Mouse (Mus musculus) heart, postnatal 36 days (tissue): ENCODE results near the gene Mylk4. TPM values are rescaled to one million over a fixed set of nuclear protein-coding genes. Genes with fewer than 3 reads are reported as not detected.

Source experiments
- DNase-seq, 2 experiments: peaks; one replicate each; pipeline ENCODE4 v3.0.0; 2021 to 2022
- intact Hi-C: fragments of 180-260 bp; cut with DNase I; formaldehyde crosslinking; loops from one replicate; pipeline ENCODE4 v1.15.1; 2025
- total RNA-seq, 2 experiments: library from RNA; stranded (reverse); gene quantifications; 2 replicates each; pipeline ENCODE4 v1.2.3; 2021

Mylk4 gene
- total RNA-seq, 2 experiments from 2014 or later: 289 to 330 TPM

- DNase-seq: no peak
- intact Hi-C loops: loop anchor here (5.0 kb wide), 1 partner anchor 1007 kb away; no protein-coding TSS in a partner anchor
Measured at GRCm38 (mm10) chr13:32799131-32799530, 15.4 kb upstream of the Mylk4 start.

GRCm38 (mm10) chr13:32797085-32797484 is 13.3 kb upstream of the Mylk4 start:
- intact Hi-C loops: loop anchor here (5.0 kb wide), 1 partner anchor 1005 kb away; no protein-coding TSS in a partner anchor
- DNase-seq: no peak

- intact Hi-C loops: loop anchor here (2.0 to 5.0 kb wide), 2 partner anchors 28 to 1003 kb away; no protein-coding TSS in a partner anchor
- DNase-seq: no peak
Measured at GRCm38 (mm10) chr13:32795166-32795565, 11.4 kb upstream of the Mylk4 start.

GRCm38 (mm10) chr13:32794619-32795018 is 10.9 kb upstream of the Mylk4 start:
- intact Hi-C loops: loop anchor here (2.0 to 5.0 kb wide), 2 partner anchors 28 to 1002 kb away; no protein-coding TSS in a partner anchor
- DNase-seq: peak; percentile 47 to 57

GRCm38 (mm10) chr13:32789781-32790180 is 6.0 kb upstream of the Mylk4 start:
- intact Hi-C loops: no loop called here
- no peak for DNase-seq

- DNase-seq: no peak
- intact Hi-C loops: no loop called here
Measured at GRCm38 (mm10) chr13:32787584-32787983, 3.8 kb upstream of the Mylk4 start.

GRCm38 (mm10) chr13:32783055-32783454 is 699 bp downstream of the Mylk4 start:
- DNase-seq: no peak
- intact Hi-C loops: no loop called here

- no peak for DNase-seq
- intact Hi-C loops: no loop called here
Measured at GRCm38 (mm10) chr13:32778861-32779260, 4.9 kb downstream of the Mylk4 start.

- intact Hi-C loops: no loop called here
Measured at GRCm38 (mm10) chr13:32776350-32776749, 7.4 kb downstream of the Mylk4 start.

GRCm38 (mm10) chr13:32775889-32776288 is 7.9 kb downstream of the Mylk4 start:
- no peak for DNase-seq
- intact Hi-C loops: no loop called here

More at GRCm38 (mm10) chr13:32776350-32776749, 7.4 kb downstream of the Mylk4 start:
- DNase-seq: no peak

GRCm38 (mm10) chr13:32769960-32770359 is 13.8 kb downstream of the Mylk4 start:
- DNase-seq: no peak
- intact Hi-C loops: no loop called here

GRCm38 (mm10) chr13:32768104-32768503 is 15.7 kb downstream of the Mylk4 start:
- no peak for DNase-seq
- intact Hi-C loops: loop anchor here (1.0 kb wide), 1 partner anchor 13 kb away; no protein-coding TSS in a partner anchor

GRCm38 (mm10) chr13:32764448-32764847 is 19.3 kb downstream of the Mylk4 start:
- intact Hi-C loops: no loop called here
- peak; percentile 63 to 68 for DNase-seq

GRCm38 (mm10) chr13:32763141-32763540 is 20.6 kb downstream of the Mylk4 start:
- peak; percentile 53 to 62 for DNase-seq
- intact Hi-C loops: no loop called here

- no peak for DNase-seq
- intact Hi-C loops: no loop called here
Measured at GRCm38 (mm10) chr13:32760795-32761194, 23.0 kb downstream of the Mylk4 start.

- intact Hi-C loops: no loop called here
Measured at GRCm38 (mm10) chr13:32759036-32759435, 24.7 kb downstream of the Mylk4 start.

GRCm38 (mm10) chr13:32752066-32752657 is 31.6 kb downstream of the Mylk4 start:
- DNase-seq: no peak
- intact Hi-C loops: no loop called here

More at GRCm38 (mm10) chr13:32759036-32759435, 24.7 kb downstream of the Mylk4 start:
- DNase-seq: no peak

- intact Hi-C loops: no loop called here
- no peak for DNase-seq
Measured at GRCm38 (mm10) chr13:32750507-32750906, 33.2 kb downstream of the Mylk4 start.

- DNase-seq: no peak
- intact Hi-C loops: no loop called here
Measured at GRCm38 (mm10) chr13:32748421-32748820, 35.3 kb downstream of the Mylk4 start.

- intact Hi-C loops: no loop called here
- DNase-seq: no peak
Measured at GRCm38 (mm10) chr13:32741161-32741560, 42.6 kb downstream of the Mylk4 start.

GRCm38 (mm10) chr13:32731283-32731682 is 52.5 kb downstream of the Mylk4 start:
- intact Hi-C loops: no loop called here
- no peak for DNase-seq

- DNase-seq: no peak
- intact Hi-C loops: no loop called here
Measured at GRCm38 (mm10) chr13:32724606-32725005, 59.1 kb downstream of the Mylk4 start.
